In the genomic region with DNA sequence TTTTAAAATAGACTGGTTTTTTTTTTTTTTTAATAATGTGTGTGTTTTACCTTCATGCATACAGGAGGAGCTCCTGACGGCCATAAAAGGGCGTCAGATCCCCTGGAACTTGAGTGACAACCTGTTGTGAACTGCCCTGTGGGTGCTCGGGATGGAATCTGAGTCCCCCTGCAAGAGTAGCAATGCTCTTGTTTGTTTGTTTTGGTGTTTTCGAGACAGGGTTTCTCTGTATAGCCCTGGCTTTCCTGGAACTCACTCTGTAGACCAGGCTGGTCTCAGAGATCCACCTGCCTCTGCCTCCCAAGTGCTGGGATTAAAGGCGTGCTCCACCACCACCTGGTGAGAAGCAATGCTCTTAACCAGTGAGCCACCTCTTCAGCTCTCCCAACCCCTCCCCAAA, we compare ENCODE assay signal across 8 mouse cellular contexts. TPM values are rescaled to one million over a fixed set of nuclear protein-coding genes. Genes with fewer than 3 reads are reported as not detected.
DNase-seq lines count a peak whose midpoint lies in the region; ATAC-seq and TF ChIP-seq lines count a peak whose summit lies in the region.

No protein-coding gene starts in this region.

- intact Hi-C loops in heart, postnatal 10 days (cut with DNase I) = no loop called here

- H3K36me3 ChIP-seq in ES-Bruce4 (ENCODE audit: control insufficient read depth, insufficient read depth, low read length, poor library complexity, severe bottlenecking) = no peaks in the 10 kb centered on the region
- H3K36me3 ChIP-seq in heart, postnatal 0 days (replicated peaks; ENCODE audit: control insufficient read depth, insufficient read depth, low read length) = peaks cover 3% of the 10 kb centered on the region; the same call in 1 of the 2 replicates
- no peaks in the 10 kb centered on the region for H3K36me3 ChIP-seq in liver, postnatal 0 days (replicated peaks; ENCODE audit: insufficient read depth, low read length)

- no peak for TF ChIP-seq EP300 in ES-Bruce4 (IDR thresholded peaks at IDR 0.05; ENCODE audit: insufficient read depth, low read depth, low read length)
- TF ChIP-seq EP300 in heart, postnatal 0 days (IDR thresholded peaks at IDR 0.05; ENCODE audit: low read depth) = no peak
- TF ChIP-seq EP300 in liver, postnatal 0 days (IDR thresholded peaks at IDR 0.05; ENCODE audit: low read depth) = no peak

- H3K27me3 ChIP-seq in ES-Bruce4 (ENCODE audit: control insufficient read depth, insufficient read depth, low read length, poor library complexity, severe bottlenecking) = no peaks in the 10 kb centered on the region
- no peaks in the 10 kb centered on the region for H3K27me3 ChIP-seq in heart, postnatal 0 days (ENCODE audit: control insufficient read depth, insufficient read depth, low read length)
- H3K27me3 ChIP-seq in liver, postnatal 0 days (ENCODE audit: insufficient read depth, low read length) = no peaks in the 10 kb centered on the region

- no peak for ATAC-seq in heart, postnatal 0 days (ENCODE audit: insufficient read depth, low read depth)
- no peak for ATAC-seq in liver, postnatal 0 days
- no peak for ATAC-seq in activated CD4-positive, CD25-positive, alpha-beta regulatory T cell, adult 4 months

- H3K4me3 ChIP-seq in ES-Bruce4 (ENCODE audit: low read depth, low read length) = peak overlapping the region; percentile 91
- H3K4me3 ChIP-seq in heart, postnatal 0 days (ENCODE audit: low read depth, low read length) = peak overlapping the region; percentile 49
- H3K4me3 ChIP-seq in liver, postnatal 0 days (ENCODE audit: low read depth, low read length) = peak overlapping the region; percentile 28

- DNase-seq in heart, adult 11 months = peak; percentile 91
- no peak for DNase-seq in heart, postnatal 10 days
- no peak for DNase-seq in heart, postnatal 0 days (ENCODE audit: low spot score)
- no peak for DNase-seq in liver, postnatal 0 days
- no peak for DNase-seq in ovary, postnatal 10 days (ENCODE audit: low spot score)
- no peak for DNase-seq in thymus, postnatal 10 days (ENCODE audit: low spot score in 2 of 2)

- no peaks in the 10 kb centered on the region for H3K9me3 ChIP-seq in ES-Bruce4 (replicated peaks; ENCODE audit: control insufficient read depth, insufficient read depth, low read length, poor library complexity, severe bottlenecking)
- H3K9me3 ChIP-seq in heart, postnatal 0 days (replicated peaks; ENCODE audit: control insufficient read depth, low read length) = no peaks in the 10 kb centered on the region
- no peaks in the 10 kb centered on the region for H3K9me3 ChIP-seq in liver, postnatal 0 days (ENCODE audit: low read length)

- TF ChIP-seq POLR2A in ES-Bruce4 (IDR thresholded peaks at IDR 0.05; ENCODE audit: insufficient read depth, low read length) = no peak

- no peaks in the 10 kb centered on the region for H3K4me1 ChIP-seq in ES-Bruce4 (ENCODE audit: control insufficient read depth, insufficient read depth, low read length)
- peaks cover 7% of the 10 kb centered on the region; the same call in 1 of the 2 replicates for H3K4me1 ChIP-seq in heart, postnatal 0 days (ENCODE audit: control insufficient read depth, insufficient read depth)
- H3K4me1 ChIP-seq in liver, postnatal 0 days (ENCODE audit: insufficient read depth) = peaks cover 13% of the 10 kb centered on the region

- peak overlapping the region; percentile 76 for H3K9ac ChIP-seq in ES-Bruce4 (ENCODE audit: low read depth, poor library complexity, severe bottlenecking)
- H3K9ac ChIP-seq in heart, postnatal 0 days (replicated peaks; ENCODE audit: low read depth, low read length) = peak overlapping the region; percentile 62
- H3K9ac ChIP-seq in liver, postnatal 0 days (replicated peaks) = peak overlapping the region; percentile 35

- no peak for TF ChIP-seq CTCF in ES-Bruce4 (IDR thresholded peaks at IDR 0.05; ENCODE audit: low read depth, low read length)
- TF ChIP-seq CTCF in heart, postnatal 0 days (IDR thresholded peaks at IDR 0.05; ENCODE audit: low read depth) = no peak
- TF ChIP-seq CTCF in liver, postnatal 0 days (IDR thresholded peaks at IDR 0.05; ENCODE audit: low read depth) = no peak

- 61% methylated on average over 5 of the region's 5 CpGs for WGBS in heart, postnatal 0 days
- WGBS in liver, postnatal 0 days (ENCODE audit: insufficient replicate concordance) = 58% methylated on average over 5 of the region's 5 CpGs

- peak overlapping the region; percentile 70 for H3K4me2 ChIP-seq in heart, postnatal 0 days (ENCODE audit: low read depth, low read length)
- peak overlapping the region; percentile 64 for H3K4me2 ChIP-seq in liver, postnatal 0 days (ENCODE audit: low read depth, low read length)

- H3K27ac ChIP-seq in ES-Bruce4 (ENCODE audit: insufficient read depth, low read length) = no peak overlapping the region
- peak overlapping the region; percentile 81 for H3K27ac ChIP-seq in heart, postnatal 0 days (ENCODE audit: low read depth)
- peak overlapping the region; percentile 23; the same call in 1 of the 2 replicates for H3K27ac ChIP-seq in liver, postnatal 0 days (ENCODE audit: low read depth)

RNA-seq across cellular contexts. Expression of a gene that starts 0.5 kb away (rescaled TPM):
- 10 to 100 TPM; 14.3 to 20.2 TPM for total RNA-seq in heart, postnatal 10 days (2021)
- polyA plus RNA-seq in ES-Bruce4 (2011; ENCODE audit: insufficient read depth, insufficient read length, low read depth, missing spikeins) = 22.2 and 28.3 TPM in 2 replicates
- total RNA-seq in heart, postnatal 0 days (2014; rRNA removed; ENCODE audit: low replicate concordance) = 13.8 and 29.0 TPM in 2 replicates
- 14.5 and 15.4 TPM in 2 replicates for polyA plus RNA-seq in heart, postnatal 0 days (2015; fragmentation: Nextera tagmentation; extraction: Ambion mirVana)
- polyA plus RNA-seq in liver, postnatal 0 days (2015; fragmentation: Nextera tagmentation; extraction: Ambion mirVana) = 3.5 and 3.9 TPM in 2 replicates
- polyA plus RNA-seq in activated CD4-positive, CD25-positive, alpha-beta regulatory T cell, adult 4 months (2017; shearing (Covaris generic)) = 10 to 100 TPM; 10.4 to 14.9 TPM

RNA-seq across cellular contexts. Expression of a gene that starts 18.9 kb away (rescaled TPM):
- total RNA-seq in heart, postnatal 10 days (2021) = not detected
- polyA plus RNA-seq in ES-Bruce4 (2011; ENCODE audit: insufficient read depth, insufficient read length, low read depth, missing spikeins) = 55.4 and 63.2 TPM in 2 replicates
- not detected in 2 replicates for total RNA-seq in heart, postnatal 0 days (2014; rRNA removed; ENCODE audit: low replicate concordance)
- polyA plus RNA-seq in heart, postnatal 0 days (2015; fragmentation: Nextera tagmentation; extraction: Ambion mirVana) = not detected in 2 replicates
- not detected in 2 replicates for polyA plus RNA-seq in liver, postnatal 0 days (2015; fragmentation: Nextera tagmentation; extraction: Ambion mirVana)
- polyA plus RNA-seq in activated CD4-positive, CD25-positive, alpha-beta regulatory T cell, adult 4 months (2017; shearing (Covaris generic)) = not detected

RNA-seq across cellular contexts. Expression of a gene that starts 21.5 kb away (rescaled TPM):
- total RNA-seq in heart, postnatal 10 days (2021) = 10 to 100 TPM; 58.9 to 64.7 TPM
- polyA plus RNA-seq in ES-Bruce4 (2011; ENCODE audit: insufficient read depth, insufficient read length, low read depth, missing spikeins) = 35.1 and 38.1 TPM in 2 replicates
- 66.6 and 68.8 TPM in 2 replicates for total RNA-seq in heart, postnatal 0 days (2014; rRNA removed; ENCODE audit: low replicate concordance)
- 19.3 and 19.9 TPM in 2 replicates for polyA plus RNA-seq in heart, postnatal 0 days (2015; fragmentation: Nextera tagmentation; extraction: Ambion mirVana)
- polyA plus RNA-seq in liver, postnatal 0 days (2015; fragmentation: Nextera tagmentation; extraction: Ambion mirVana) = 14.9 and 16.3 TPM in 2 replicates
- 10 to 100 TPM; 14.5 to 21.0 TPM for polyA plus RNA-seq in activated CD4-positive, CD25-positive, alpha-beta regulatory T cell, adult 4 months (2017; shearing (Covaris generic))

RNA-seq across cellular contexts. Expression of a gene that starts 55.6 kb away (rescaled TPM):
- 1 to 10 TPM; 3.1 to 4.3 TPM for total RNA-seq in heart, postnatal 10 days (2021)
- 48.7 and 49.2 TPM in 2 replicates for polyA plus RNA-seq in ES-Bruce4 (2011; ENCODE audit: insufficient read depth, insufficient read length, low read depth, missing spikeins)
- total RNA-seq in heart, postnatal 0 days (2014; rRNA removed; ENCODE audit: low replicate concordance) = 2.5 and 5.6 TPM in 2 replicates
- 0.99 and 1.1 TPM in 2 replicates for polyA plus RNA-seq in heart, postnatal 0 days (2015; fragmentation: Nextera tagmentation; extraction: Ambion mirVana)
- 0.15 and 0.26 TPM in 2 replicates for polyA plus RNA-seq in liver, postnatal 0 days (2015; fragmentation: Nextera tagmentation; extraction: Ambion mirVana)
- not detected for polyA plus RNA-seq in activated CD4-positive, CD25-positive, alpha-beta regulatory T cell, adult 4 months (2017; shearing (Covaris generic))

Comparison
In these comparisons a context has a peak if more than half of its experiments do, and no peak if none do; other contexts are left out.
1. H3K4me3 ChIP-seq: peak in every context shown above with its lines; median percentile 91 in ES-Bruce4; 49 in heart, postnatal 0 days; 28 in liver, postnatal 0 days.
2. RNA of a gene that starts 18.9 kb away (polyA plus RNA-seq): 55.4 to 63.2 TPM in ES-Bruce4; not detected in activated CD4-positive, CD25-positive, alpha-beta regulatory T cell, adult 4 months, not detected in heart, postnatal 0 days and not detected in liver, postnatal 0 days; every median in the first group is over 10 times any median in the second.
3. Peak in every context shown above with its lines, with median percentiles within 50 percentile points of each other: H3K9ac ChIP-seq.